Mouse (Mus musculus) mouse trophoblast stem cell (cell line): ENCODE data around the gene Amhr2.

ENCODE experiments used
- in situ Hi-C, 2 experiments: fragments of 300-500 bp; cut with MseI, MboI; formaldehyde crosslinking; loops; 2 replicates in 1 of 2; 3 replicates in 1 of 2; pipeline ENCODE4 v1.15.1; 2025

Gene Amhr2

GRCm38 (mm10) chr15:102445146-102445545, at the start of gene Amhr2:
Amhr2 (plus strand) TSS chr15:102445367.
- in situ Hi-C loops = no loop called here

DNA sequence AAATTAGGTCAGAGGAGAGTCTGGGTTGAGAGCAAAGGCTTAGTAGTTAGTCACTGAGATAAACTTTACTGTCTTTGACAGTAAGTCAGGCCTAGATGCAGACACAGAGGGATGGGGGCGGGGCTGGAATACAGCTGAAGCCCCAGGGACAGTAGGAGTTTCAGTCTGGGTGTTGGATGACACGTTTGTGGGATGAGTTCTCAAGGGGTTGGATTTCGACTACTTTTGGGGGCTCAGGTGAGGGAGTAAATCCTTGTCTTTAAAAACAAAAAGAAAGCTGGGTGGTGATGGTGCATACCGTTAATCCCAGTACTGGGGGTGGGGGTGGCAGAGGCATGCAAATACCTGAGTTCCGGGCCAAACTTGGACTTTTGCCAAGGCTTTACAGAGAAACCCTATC, 46.5 kb upstream of the Amhr2 start:
- in situ Hi-C loops = no loop called here

GRCm38 (mm10) chr15:102399229-102400221, 45.6 kb upstream of the Amhr2 start:
- in situ Hi-C loops = no loop called here

DNA sequence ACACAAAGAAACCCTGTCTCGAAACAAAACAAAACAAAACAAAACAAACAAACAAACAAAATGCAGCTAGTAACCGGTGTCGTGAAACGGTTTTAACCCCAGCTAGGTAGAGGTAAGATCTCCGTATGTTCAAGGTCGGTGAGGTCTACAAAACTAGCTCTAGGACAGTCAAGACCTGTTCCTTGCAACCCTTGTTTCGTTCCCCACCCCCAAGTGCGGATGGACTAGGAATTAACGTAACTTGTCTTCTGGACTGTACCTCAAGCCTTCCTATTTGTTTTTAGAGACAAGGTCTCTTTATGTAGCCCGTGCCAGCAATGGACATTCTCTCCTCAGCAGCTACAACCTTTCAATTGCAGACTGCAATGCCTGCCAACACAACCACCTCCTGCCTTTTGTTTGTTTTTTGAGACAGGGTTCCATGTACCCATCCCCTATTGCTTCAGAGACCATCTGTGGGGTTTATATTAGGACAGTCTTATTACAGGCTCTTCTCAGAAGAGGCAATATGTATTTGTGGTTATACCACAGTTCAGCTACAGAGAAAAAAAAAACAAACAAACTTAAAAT, 44.6 kb upstream of the Amhr2 start:
- in situ Hi-C loops = no loop called here

DNA sequence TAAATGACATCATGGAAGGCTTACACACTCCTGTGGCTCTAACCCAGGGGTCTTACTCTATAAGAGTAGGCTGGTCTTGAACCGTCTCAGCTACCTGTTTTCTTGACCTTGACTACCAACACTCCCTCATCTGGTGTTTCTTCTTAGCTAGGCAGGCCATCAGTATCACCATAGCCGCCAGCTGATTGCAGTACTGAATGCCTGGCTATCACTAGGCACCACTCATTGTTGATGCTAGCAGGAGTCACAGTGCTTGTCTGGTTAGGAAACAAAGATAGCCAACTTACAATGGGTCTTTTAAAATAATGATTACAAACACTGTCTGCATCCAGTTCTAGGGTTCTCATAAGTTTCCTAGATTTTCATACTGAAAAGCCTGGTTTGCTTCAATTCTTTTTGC, 43.9 kb upstream of the Amhr2 start:
- in situ Hi-C loops = no loop called here

- in situ Hi-C loops = no loop called here
Observed at GRCm38 (mm10) chr15:102402210-102402609, 43.0 kb upstream of the Amhr2 start.

DNA sequence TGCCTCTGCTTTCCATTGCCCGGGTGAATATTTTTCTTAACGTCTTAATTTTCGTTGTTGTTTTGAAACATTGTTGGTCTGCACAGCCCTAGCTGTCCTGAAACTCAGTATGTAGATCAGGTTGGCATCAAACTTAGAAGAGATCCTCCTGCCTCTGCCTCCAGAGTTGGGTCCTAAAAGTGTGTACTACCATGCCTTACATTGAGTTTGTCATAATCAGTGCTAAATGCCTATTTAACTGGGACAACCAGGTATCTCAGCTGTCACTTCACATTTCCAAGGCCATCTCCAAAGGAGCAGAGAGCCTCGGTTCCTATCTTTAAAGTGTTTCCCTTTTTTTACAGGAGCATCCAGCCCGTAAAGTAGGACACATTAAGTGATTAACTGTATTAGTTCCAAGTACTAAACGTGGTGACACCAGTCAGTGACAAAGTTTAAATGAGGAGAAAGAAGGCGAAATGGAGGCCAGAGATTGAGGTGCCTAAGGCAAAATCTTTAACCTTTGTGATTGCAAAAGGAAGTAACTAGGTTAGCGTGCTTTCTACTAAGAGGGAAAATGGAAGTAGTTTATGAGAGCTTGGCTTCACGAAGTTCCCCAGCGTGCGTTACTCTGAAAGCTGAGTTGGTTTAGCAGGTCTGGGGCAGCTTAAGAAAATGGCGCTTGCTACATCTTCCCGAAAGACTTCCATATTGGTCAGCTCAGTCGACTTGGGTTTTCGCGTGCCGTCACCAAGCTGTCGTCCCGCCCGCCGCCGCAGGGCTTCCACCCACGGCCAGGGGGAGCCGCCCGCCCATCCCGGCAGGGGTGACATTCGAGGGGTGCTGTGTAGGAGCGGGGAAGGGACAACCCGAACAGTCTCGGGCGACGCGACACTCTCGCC, 40.3 kb upstream of the Amhr2 start:
- in situ Hi-C loops = no loop called here

DNA sequence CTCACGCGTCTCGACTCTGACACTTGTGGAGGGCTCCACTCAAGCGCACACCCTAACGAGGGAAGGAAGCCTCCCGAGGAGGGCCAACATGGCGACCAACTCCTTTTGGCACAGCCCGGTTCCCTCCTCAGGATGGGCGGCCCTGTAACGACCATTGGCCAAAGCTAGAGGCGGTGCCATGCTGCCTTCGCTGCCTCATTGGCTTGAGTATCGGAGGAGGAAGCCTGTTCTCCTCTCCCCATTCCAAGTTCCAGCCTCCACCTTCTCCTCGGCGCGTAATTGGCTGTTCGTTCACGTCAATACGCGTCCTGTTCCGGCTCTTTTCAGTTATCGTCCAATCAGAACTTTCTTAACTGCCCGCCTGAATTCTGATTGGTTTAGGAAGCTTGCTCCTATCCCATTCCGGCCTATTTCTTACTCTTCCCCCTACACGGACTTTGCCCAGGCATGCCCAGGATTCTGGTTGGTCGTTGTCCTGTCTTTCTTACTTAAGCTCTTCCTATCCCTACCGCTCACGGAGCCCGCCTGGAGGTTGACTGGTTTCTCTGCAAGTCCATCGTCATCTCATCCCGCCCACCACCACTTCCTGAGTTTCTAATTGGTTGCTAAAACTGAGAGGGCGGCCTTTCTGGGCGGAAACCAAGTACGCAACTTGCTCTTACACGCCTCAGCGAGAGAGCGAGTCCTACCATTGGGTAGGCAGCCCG, 39.5 kb upstream of the Amhr2 start, which contains the start of gene Sp1:
Gene Sp1, plus strand, starts transcription at position 655 of the 707 bp plus-strand sequence.
- in situ Hi-C loops = no loop called here

DNA sequence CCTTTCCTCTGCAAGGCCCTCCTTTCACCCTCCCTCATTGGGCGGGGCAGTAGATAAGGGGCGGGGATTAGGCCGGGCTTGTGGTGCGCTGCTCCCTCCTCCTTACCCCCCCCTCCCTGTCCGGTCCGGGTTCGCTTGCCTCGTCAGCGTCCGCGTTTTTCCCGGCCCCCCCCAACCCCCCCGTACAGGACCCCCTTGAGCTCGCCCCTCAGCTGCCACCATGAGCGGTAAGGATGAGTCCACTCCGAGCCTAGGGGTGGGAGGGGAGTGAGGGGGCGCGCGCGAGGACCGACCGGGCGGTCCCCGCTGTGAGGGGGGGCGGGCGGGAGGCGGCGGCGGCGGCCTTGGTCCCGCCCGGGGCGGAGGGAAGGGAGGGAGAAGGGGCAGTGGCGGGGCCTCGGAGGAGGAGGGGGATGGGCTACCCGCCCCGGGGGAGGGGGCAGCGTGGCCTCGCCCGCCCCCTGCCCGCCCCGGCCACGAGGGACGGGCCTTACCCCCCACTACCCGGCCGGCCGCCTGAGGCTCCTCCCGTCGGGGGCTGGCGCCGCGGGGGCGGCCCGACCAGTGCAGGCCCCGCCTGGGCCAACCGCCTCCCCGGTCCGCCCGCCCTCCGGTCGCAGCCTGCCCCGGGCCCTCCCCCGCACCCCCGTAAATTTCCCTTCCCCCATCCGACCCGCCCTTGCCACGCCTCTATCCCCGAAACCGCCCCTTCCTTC, 38.8 kb upstream of the Amhr2 start:
- in situ Hi-C loops = no loop called here

DNA sequence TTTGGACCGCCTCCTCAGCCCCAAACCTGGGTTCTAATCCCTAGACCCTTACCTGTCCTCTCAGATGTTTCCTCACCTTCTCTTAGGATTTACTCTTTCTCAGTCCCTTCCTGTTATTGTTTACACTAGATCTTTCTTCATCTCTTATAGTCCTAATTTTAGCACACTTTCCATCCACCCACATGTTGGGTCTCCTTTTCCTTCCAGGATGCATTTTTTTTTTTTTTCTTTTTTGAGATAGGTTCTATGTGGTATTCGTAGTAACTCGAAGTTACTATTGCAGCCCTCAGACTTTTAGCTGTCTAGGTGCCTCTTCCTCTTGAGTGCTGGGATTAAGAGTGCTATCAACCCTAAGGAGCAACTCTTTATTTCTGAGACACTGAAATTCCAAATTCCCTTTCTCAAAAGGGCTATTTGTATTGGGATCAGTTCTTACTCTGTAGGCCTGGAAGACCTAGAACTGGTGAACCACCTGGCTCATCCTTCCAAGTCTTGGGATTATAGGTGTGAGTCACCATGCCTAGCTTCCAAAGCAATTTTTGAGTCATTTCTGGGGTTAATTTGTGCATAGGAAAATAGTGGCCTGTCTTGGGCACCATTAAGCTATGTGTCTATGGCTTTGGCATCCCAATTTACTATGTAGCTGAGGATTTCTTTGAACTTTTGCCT, 38.1 kb upstream of the Amhr2 start:
- in situ Hi-C loops = no loop called here

GRCm38 (mm10) chr15:102407681-102408557, 37.2 kb upstream of the Amhr2 start:
- in situ Hi-C loops = no loop called here

DNA sequence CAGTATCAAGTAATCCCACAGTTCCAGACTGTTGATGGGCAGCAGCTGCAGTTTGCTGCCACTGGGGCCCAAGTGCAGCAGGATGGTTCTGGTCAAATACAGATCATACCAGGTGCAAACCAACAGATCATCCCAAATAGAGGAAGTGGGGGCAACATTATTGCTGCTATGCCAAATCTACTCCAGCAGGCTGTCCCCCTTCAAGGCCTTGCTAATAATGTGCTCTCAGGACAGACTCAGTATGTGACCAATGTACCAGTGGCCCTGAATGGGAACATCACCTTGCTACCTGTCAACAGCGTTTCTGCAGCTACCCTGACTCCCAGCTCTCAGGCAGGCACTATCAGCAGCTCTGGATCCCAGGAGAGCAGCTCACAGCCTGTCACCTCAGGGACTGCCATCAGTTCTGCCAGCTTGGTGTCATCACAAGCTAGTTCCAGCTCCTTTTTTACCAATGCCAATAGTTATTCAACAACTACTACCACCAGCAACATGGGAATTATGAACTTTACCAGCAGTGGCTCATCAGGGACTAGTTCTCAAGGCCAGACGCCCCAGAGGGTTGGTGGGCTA, 36.5 kb upstream of the Amhr2 start:
- in situ Hi-C loops = no loop called here

- in situ Hi-C loops = no loop called here
Observed at GRCm38 (mm10) chr15:102409286-102409685, 35.9 kb upstream of the Amhr2 start.

GRCm38 (mm10) chr15:102411077-102411476, 34.1 kb upstream of the Amhr2 start:
- in situ Hi-C loops = no loop called here

- in situ Hi-C loops = no loop called here
Observed at GRCm38 (mm10) chr15:102413687-102414086, 31.5 kb upstream of the Amhr2 start.

- in situ Hi-C loops = no loop called here
Observed at GRCm38 (mm10) chr15:102417524-102417923, 27.6 kb upstream of the Amhr2 start.

DNA sequence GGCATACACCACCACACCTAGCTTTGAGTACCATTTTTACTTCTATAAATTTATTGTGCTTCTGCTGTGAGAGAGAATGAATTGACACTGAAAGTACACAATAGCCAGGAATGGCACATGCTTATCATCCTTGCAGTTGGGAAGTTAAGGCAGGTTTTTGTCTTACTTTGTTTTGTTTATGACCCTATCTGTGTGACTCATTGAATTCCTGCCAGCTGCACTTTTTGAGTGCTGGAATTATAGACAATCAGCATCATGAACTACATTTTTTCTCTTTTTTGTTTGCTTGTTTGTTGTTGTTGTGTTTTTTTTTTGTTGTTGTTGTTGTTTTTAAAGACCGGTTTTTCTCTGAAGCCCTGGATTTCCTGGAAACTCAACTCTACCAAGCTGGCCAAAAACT, 24.2 kb upstream of the Amhr2 start:
- in situ Hi-C loops = loop anchor here in 1 of 2 experiments (5.0 kb wide), 1 partner anchor 34 kb away; no protein-coding TSS in a partner anchor

DNA sequence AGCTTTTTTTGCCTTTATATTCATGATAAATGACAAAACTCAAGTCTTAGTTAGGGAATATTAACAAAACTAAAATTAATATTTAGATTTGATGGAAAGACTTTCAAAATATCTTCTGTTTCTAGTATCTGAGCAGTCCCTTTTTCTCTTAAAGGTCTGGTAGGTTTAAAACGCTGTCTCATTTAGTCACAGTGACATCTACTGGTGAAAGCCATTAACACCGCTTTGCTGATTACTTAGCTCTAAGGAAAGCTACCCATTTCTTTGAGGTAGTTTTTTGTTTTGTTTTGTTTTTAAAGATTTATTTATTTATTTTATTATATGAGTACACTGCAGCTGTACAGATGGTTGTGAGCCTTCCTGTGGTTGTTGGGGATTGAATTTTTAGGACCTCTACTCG, 23.7 kb upstream of the Amhr2 start:
- in situ Hi-C loops = loop anchor here in 1 of 2 experiments (5.0 kb wide), 1 partner anchor 34 kb away; no protein-coding TSS in a partner anchor
